Mouse (Mus musculus): ENCODE data around the gene Sertad2.

DNA sequence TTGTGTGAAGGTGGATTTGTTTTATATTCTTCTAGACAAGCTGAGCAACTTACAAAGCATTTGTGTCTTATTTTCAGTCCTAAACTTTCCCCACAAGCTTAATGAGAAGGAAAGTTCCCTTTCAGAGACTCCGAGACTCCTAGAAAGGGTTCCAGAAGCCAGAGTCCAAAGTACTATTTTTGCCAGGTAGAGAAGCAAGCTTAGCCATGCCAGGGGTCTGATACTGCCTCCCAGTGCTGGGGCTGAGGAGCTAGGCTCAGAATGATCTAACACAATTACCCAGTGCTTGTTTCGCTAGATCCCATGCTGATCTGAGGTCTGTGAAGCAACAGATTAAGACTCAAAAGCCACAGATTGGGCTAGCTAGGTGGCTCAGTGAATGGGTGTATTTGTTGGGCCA is 84.1 kb downstream of the Sertad2 start:
- TF ChIP-seq CTCF (IDR thresholded peaks at IDR 0.05; ENCODE audit: extremely low read depth, insufficient read depth, low read length) (no peak), POLR2A (IDR thresholded peaks at IDR 0.05; ENCODE audit: extremely low read depth, insufficient read depth, low read length) (no peak)
